Mouse (Mus musculus) lung, embryonic 14.5 days (tissue): ENCODE measurements around the gene Gm527. TPM values are rescaled to one million over a fixed set of nuclear protein-coding genes. Genes with fewer than 3 reads are reported as not detected.
A peak's percentile ranks its signal among the peaks of the same experiment; 100 is the strongest.

ENCODE experiments used
- ATAC-seq: fragments of 200-750 bp; cut with Nextera tagmentation; 2 replicates; pipeline ENCODE4 v1.8.0; 2017; ENCODE audit warnings: mild to moderate bottlenecking, moderate TSS enrichment, moderate library complexity; ENCODE audit not compliant: insufficient read depth
- DNase-seq: peaks from one replicate; pipeline ENCODE4 v3.0.0-alpha.2; 2015
- H3K27ac ChIP-seq: fragments of 300-500 bp; sonication (generic); 2 replicates; pipeline ENCODE4 v1.5.1; 2014; ENCODE audit warnings: low read depth, mild to moderate bottlenecking, moderate library complexity
- H3K27me3 ChIP-seq: fragments of 300-500 bp; sonication (generic); 2 replicates; pipeline ENCODE4 v1.6.1; 2014; ENCODE audit warnings: low read length, control low read depth; ENCODE audit not compliant: insufficient read depth
- H3K36me3 ChIP-seq: fragments of 300-500 bp; sonication (generic); 2 replicates; pipeline ENCODE4 v1.6.1; 2014; ENCODE audit warnings: control low read depth; ENCODE audit not compliant: insufficient read depth
- H3K4me1 ChIP-seq: fragments of 300-500 bp; sonication (generic); 2 replicates; pipeline ENCODE4 v1.6.1; 2014; ENCODE audit warnings: antibody characterized with exemption, control low read depth; ENCODE audit not compliant: insufficient read depth
- H3K4me2 ChIP-seq: fragments of 300-500 bp; sonication (generic); 2 replicates; pipeline ENCODE4 v1.6.1; 2014; ENCODE audit warnings: mild to moderate bottlenecking
- H3K4me3 ChIP-seq: fragments of 300-500 bp; sonication (generic); 2 replicates; pipeline ENCODE4 v1.5.1; 2014; ENCODE audit warnings: low read depth, low read length
- H3K9ac ChIP-seq: fragments of 300-500 bp; sonication (generic); 2 replicates; pipeline ENCODE4 v1.6.1; 2014
- H3K9me3 ChIP-seq: fragments of 300-500 bp; sonication (generic); 2 replicates; pipeline ENCODE4 v1.6.1; 2016; ENCODE audit warnings: low read depth, low read length, control low read depth
- CTCF ChIP-seq: IDR thresholded peaks from 2 replicates; pipeline ENCODE4 v1.5.1; 2016; ENCODE audit warnings: antibody characterized with exemption, low read depth
- WGBS: fragments of 180-500 bp; shearing (Covaris S2); extraction: QIAGEN DNeasy Blood & Tissue Kit; methylation state at CpG from one replicate; pipeline ENCODE4 v1.1.7; 2014; 5-methylcytosine and 5-hydroxymethylcytosine counted together
- polyA plus RNA-seq: library from polyadenylated mRNA; unstranded; fragments of >200 nt; fragmentation: Nextera tagmentation; extraction: Ambion mirVana; gene quantifications from 2 replicates; pipeline ENCODE4 v1.2.1, GENCODE M21; 2014

Gm527 gene
- polyA plus RNA-seq, 1 experiment from 2014 or later, result 1.8 TPM

- ATAC-seq, result no peak
These were observed 19.8 kb downstream of the Gm527 start for GRCm38 (mm10) chr12:64937493-64937892.

GRCm38 (mm10) chr12:64964560-64964959, 46.9 kb downstream of the Gm527 start:
- H3K4me2 ChIP-seq, result peak overlapping the region; percentile 70
- peaks cover 4% of the 10 kb centered on the region; the same call in 1 of the 2 replicates for H3K4me1 ChIP-seq
- no peak for ATAC-seq
- H3K36me3 ChIP-seq, result no peaks in the 10 kb centered on the region
- H3K4me3 ChIP-seq, result peak overlapping the region; percentile 90
- no peaks in the 10 kb centered on the region for H3K27me3 ChIP-seq
- WGBS, result 20% methylated on average over 4 of the region's 4 CpGs
- H3K9me3 ChIP-seq, result no peaks in the 10 kb centered on the region
- DNase-seq, result no peak
- peak overlapping the region; percentile 63 for H3K9ac ChIP-seq
- TF ChIP-seq CTCF, result no peak
- H3K27ac ChIP-seq, result peak overlapping the region; percentile 31; the same call in 1 of the 2 replicates

More at GRCm38 (mm10) chr12:64937493-64937892, 19.8 kb downstream of the Gm527 start:
- Histone ChIP-seq H3K4me2 (no peak overlapping the region), H3K27me3 (no peaks in the 10 kb centered on the region), H3K36me3 (peaks cover 4% of the 10 kb centered on the region; the same call in 1 of the 2 replicates), H3K4me3 (no peak overlapping the region), H3K27ac (no peak overlapping the region), H3K9me3 (no peaks in the 10 kb centered on the region), H3K4me1 (no peaks in the 10 kb centered on the region), H3K9ac (no peak overlapping the region)
- peak; percentile 13 for DNase-seq
- WGBS, result 80% methylated on average over 2 of the region's 2 CpGs
- TF ChIP-seq CTCF, result peak; percentile 7; the same call in 1 of the 2 replicates

GRCm38 (mm10) chr12:64965124-64966026, 47.7 kb downstream of the Gm527 start, which contains the start of the genes Klhl28 and Togaram1:
TSS of gene Klhl28 (minus strand) at chr12:64965534.
TSS of gene Togaram1 (plus strand) at chr12:64965804.
- H3K4me2 ChIP-seq, result peak within 1 kb of the TSS; percentile 86
- H3K27me3 ChIP-seq, result no peaks in the 10 kb centered on the region
- no peak for TF ChIP-seq CTCF
- no peaks in the 10 kb centered on the region for H3K36me3 ChIP-seq
- peak; percentile 99 for ATAC-seq
- peak within 1 kb of the TSS; percentile 90 for H3K4me3 ChIP-seq
- DNase-seq, result peak; percentile 100
- 0% methylated on average over 45 of the region's 45 CpGs for WGBS
- no peaks in the 10 kb centered on the region for H3K9me3 ChIP-seq
- peak within 1 kb of the TSS; percentile 90 for H3K9ac ChIP-seq
- H3K4me1 ChIP-seq, result peaks cover 5% of the 10 kb centered on the region; the same call in 1 of the 2 replicates
- H3K27ac ChIP-seq, result peak within 1 kb of the TSS; percentile 85

- DNase-seq, result peak; percentile 64
- H3K4me2 ChIP-seq, result peak overlapping the region; percentile 86
- H3K9ac ChIP-seq, result peak overlapping the region; percentile 90
- peak overlapping the region; percentile 90 for H3K4me3 ChIP-seq
- TF ChIP-seq CTCF, result no peak
- no peaks in the 10 kb centered on the region for H3K9me3 ChIP-seq
- peak overlapping the region; percentile 85 for H3K27ac ChIP-seq
- under 1% methylated on average over 44 of the region's 44 CpGs for WGBS
- peaks cover 5% of the 10 kb centered on the region; the same call in 1 of the 2 replicates for H3K4me1 ChIP-seq
- H3K36me3 ChIP-seq, result no peaks in the 10 kb centered on the region; the same call in 1 of the 2 replicates
- no peaks in the 10 kb centered on the region for H3K27me3 ChIP-seq
- no peak; the same call in none of the 2 replicates for ATAC-seq
These were observed 48.5 kb downstream of the Gm527 start for GRCm38 (mm10) chr12:64966101-64966631.

GRCm38 (mm10) chr12:64966652-64967435, 49.1 kb downstream of the Gm527 start:
- peak; percentile 1 for DNase-seq
- H3K4me3 ChIP-seq, result peak overlapping the region; percentile 90
- H3K27ac ChIP-seq, result peak overlapping the region; percentile 85
- H3K27me3 ChIP-seq, result no peaks in the 10 kb centered on the region
- 2% methylated on average over 19 of the region's 19 CpGs for WGBS
- H3K9me3 ChIP-seq, result no peaks in the 10 kb centered on the region
- peaks cover 5% of the 10 kb centered on the region; the same call in 1 of the 2 replicates for H3K4me1 ChIP-seq
- peak overlapping the region; percentile 90 for H3K9ac ChIP-seq
- no peaks in the 10 kb centered on the region; the same call in 1 of the 2 replicates for H3K36me3 ChIP-seq
- no peak for TF ChIP-seq CTCF
- H3K4me2 ChIP-seq, result peak overlapping the region; percentile 86
- ATAC-seq, result no peak

GRCm38 (mm10) chr12:64967470-64967869, 49.8 kb downstream of the Gm527 start:
- ATAC-seq, result no peak
- Histone ChIP-seq H3K27me3 (no peaks in the 10 kb centered on the region), H3K9me3 (no peaks in the 10 kb centered on the region), H3K4me3 (peak overlapping the region; percentile 90), H3K4me2 (peak overlapping the region; percentile 86), H3K4me1 (peaks cover 9% of the 10 kb centered on the region; the same call in 1 of the 2 replicates), H3K27ac (no peak overlapping the region), H3K36me3 (peaks cover 4% of the 10 kb centered on the region; the same call in 1 of the 2 replicates), H3K9ac (peak overlapping the region; percentile 90)
- no peak for TF ChIP-seq CTCF
- WGBS, result under 1% methylated on average over 9 of the region's 9 CpGs
- DNase-seq, result peak; percentile 8
